ENCODE assay signal across 9 mouse cellular contexts in the genomic region with DNA sequence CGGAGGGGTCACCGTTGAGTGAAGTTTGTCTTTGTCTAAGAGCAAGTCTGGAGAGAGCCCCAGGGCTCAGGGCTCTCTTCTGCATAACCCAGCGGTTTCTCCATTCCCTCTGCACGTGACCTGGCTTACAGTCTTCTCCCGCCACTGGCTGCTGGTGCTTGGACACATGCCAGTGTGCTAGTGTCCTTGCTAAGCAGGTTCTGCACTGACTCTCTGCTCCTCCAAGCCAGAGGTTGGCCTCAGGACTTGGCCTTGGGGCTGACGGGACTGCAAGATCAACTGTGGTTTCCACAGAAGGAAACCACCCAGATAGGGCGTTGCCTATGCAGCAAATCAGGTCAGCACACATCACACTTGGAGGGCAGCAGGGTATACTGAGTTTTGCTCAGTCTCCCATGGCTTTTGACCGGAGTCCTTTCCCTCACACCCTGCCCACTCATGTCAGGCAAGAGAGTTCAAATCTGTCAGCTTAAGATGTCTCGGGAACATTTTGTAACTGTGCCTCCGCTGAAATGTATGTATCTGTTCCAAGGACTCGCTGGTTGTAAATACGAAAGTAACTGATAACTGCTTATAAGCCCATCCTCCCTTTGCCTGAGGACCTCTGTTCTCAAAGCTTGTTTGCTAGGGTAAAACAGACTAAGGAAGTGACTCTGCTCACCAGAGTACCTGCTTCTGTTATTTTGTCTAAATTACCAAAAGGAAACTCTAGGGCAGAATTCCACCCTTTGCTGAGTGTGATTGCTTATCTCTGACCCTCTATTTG. TPM values are rescaled to one million over a fixed set of nuclear protein-coding genes. Genes with fewer than 3 reads are reported as not detected.
A peak's percentile ranks its signal among the peaks of the same experiment; 100 is the strongest.
DNase-seq lines count a peak whose midpoint lies in the region; ATAC-seq and TF ChIP-seq lines count a peak whose summit lies in the region.
"Had no signal": no experiment of that assay in that cellular context is flagged by ENCODE, and none has a peak within 500 bp of the region (broad histone marks: within the 10 kb centered on the region; RNA-seq: fewer than 3 reads in every experiment).

No protein-coding gene starts in this region.

- no peaks in the 10 kb centered on the region for H3K27me3 ChIP-seq in neural tube, embryonic 15.5 days (replicated peaks)
- H3K27me3 ChIP-seq: midbrain, embryonic 12.5 days had no signal

- H3K4me2 ChIP-seq in neural tube, embryonic 15.5 days, result no peak overlapping the region
- H3K4me2 ChIP-seq: midbrain, embryonic 12.5 days had no signal

- no peaks in the 10 kb centered on the region for H3K36me3 ChIP-seq in neural tube, embryonic 15.5 days
- H3K36me3 ChIP-seq: midbrain, embryonic 12.5 days had no signal

- H3K9me3 ChIP-seq in neural tube, embryonic 15.5 days (replicated peaks), result no peaks in the 10 kb centered on the region
- H3K9me3 ChIP-seq: midbrain, embryonic 12.5 days had no signal

- H3K9ac ChIP-seq in neural tube, embryonic 15.5 days (replicated peaks), result no peak overlapping the region
- H3K9ac ChIP-seq: midbrain, embryonic 12.5 days had no signal

- H3K4me3 ChIP-seq in neural tube, embryonic 15.5 days (replicated peaks), result no peak overlapping the region
- H3K4me3 ChIP-seq in left cerebral cortex, adult 2 months, result no peak overlapping the region
- H3K4me3 ChIP-seq: midbrain, embryonic 12.5 days had no signal

- no peak overlapping the region for H3K27ac ChIP-seq in neural tube, embryonic 15.5 days (replicated peaks)
- no peak overlapping the region for H3K27ac ChIP-seq in left cerebral cortex, adult 2 months
- H3K27ac ChIP-seq: midbrain, embryonic 12.5 days had no signal

- H3K4me1 ChIP-seq in neural tube, embryonic 15.5 days, result no peaks in the 10 kb centered on the region
- H3K4me1 ChIP-seq: midbrain, embryonic 12.5 days had no signal

- intact Hi-C loops in left cerebral cortex, adult 2 months (cut with DNase I), result no loop called here

- DNase-seq in neural tube, embryonic 10.5 days (ENCODE audit: extremely low spot score, low spot score), result peak; percentile 21
- peak; percentile 88 for DNase-seq in adrenal gland, postnatal 10 days
- DNase-seq in liver, result peak; percentile 33
- peak; percentile 81 for DNase-seq in naive thymus-derived CD4-positive, alpha-beta T cell, adult 2 months (ENCODE audit: low read depth)
- DNase-seq in urinary bladder, postnatal 25 days (ENCODE audit: low spot score), result peak; percentile 26
- no peak for DNase-seq in left cerebral cortex, adult 2 months (ENCODE audit: extremely low spot score in 1 of 2, low spot score in 2 of 2)

- TF ChIP-seq CTCF in left cerebral cortex, adult 2 months (IDR thresholded peaks at IDR 0.05), result no peak

- no peak for ATAC-seq in neural tube, embryonic 15.5 days (ENCODE audit: low FRiP score)
- peak; percentile 69 for ATAC-seq in granulocyte monocyte progenitor cell, adult 5-6 weeks (replicated peaks; ENCODE audit: poor library complexity, severe bottlenecking)

- 67% methylated on average over 12 of the region's 12 CpGs for WGBS in neural tube, embryonic 15.5 days

RNA-seq across cellular contexts. Expression of gene Dock2, which starts 12.3 kb away (rescaled TPM):
- 1.0 and 4.3 TPM in 2 replicates for polyA plus RNA-seq in neural tube, embryonic 15.5 days (2015; fragmentation: Nextera tagmentation; extraction: Ambion mirVana)
- total RNA-seq in adrenal gland, postnatal 10 days (2021), result 1 to 10 TPM; 6.4 to 8.1 TPM
- 88.1 and 101 TPM in 2 replicates for total RNA-seq in granulocyte monocyte progenitor cell, adult 5-6 weeks (2014; fragmentation: Nextera tagmentation)
- 117 and 123 TPM in 2 replicates for total RNA-seq in granulocyte monocyte progenitor cell, adult 5-6 weeks (2017)
- 1 to 10 TPM; 2.7 to 3.8 TPM for total RNA-seq in left cerebral cortex, adult 2 months (2021)

Comparison
In these comparisons a context has a peak if more than half of its experiments do, and no peak if none do; other contexts are left out.
1. DNase-seq: peak in neural tube, embryonic 10.5 days (single experiment), adrenal gland, postnatal 10 days (single experiment), liver (single experiment), naive thymus-derived CD4-positive, alpha-beta T cell, adult 2 months (single experiment) and urinary bladder, postnatal 25 days (single experiment); none in left cerebral cortex, adult 2 months (0 of 2).
2. RNA of gene Dock2, which starts 12.3 kb away (total RNA-seq): 88.1 to 123 TPM in granulocyte monocyte progenitor cell, adult 5-6 weeks; 6.4 to 8.1 TPM in adrenal gland, postnatal 10 days and 2.7 to 3.8 TPM in left cerebral cortex, adult 2 months; every median in the first group is over 4 times any median in the second.